Mouse (Mus musculus) thymus, adult 2 months (tissue): ENCODE data around the gene Unc5a. TPM values are rescaled to one million over a fixed set of nuclear protein-coding genes. Genes with fewer than 3 reads are reported as not detected.

Source experiments
- DNase-seq: peaks from one replicate; pipeline ENCODE4 v3.0.0; 2021
- H3K27ac ChIP-seq: fragments of 200-500 bp; 2 replicates; pipeline ENCODE4 v1.5.1; 2012; ENCODE audit warnings: low read length, control low read depth; ENCODE audit not compliant: control insufficient read depth, insufficient read depth
- H3K27me3 ChIP-seq: fragments of 200-500 bp; 2 replicates; pipeline ENCODE4 v1.6.1; 2012; ENCODE audit warnings: mild to moderate bottlenecking, low read length, moderate library complexity, mixed read lengths; ENCODE audit not compliant: control insufficient read depth, insufficient read depth
- H3K36me3 ChIP-seq: fragments of 200-500 bp; 2 replicates; pipeline ENCODE4 v1.6.1; 2012; ENCODE audit warnings: mild to moderate bottlenecking, low read length, moderate library complexity; ENCODE audit not compliant: control insufficient read depth, insufficient read depth
- H3K4me1 ChIP-seq: fragments of 200-500 bp; replicated peaks from 2 replicates; pipeline ENCODE4 v1.6.1; 2012; ENCODE audit warnings: low read length; ENCODE audit not compliant: control insufficient read depth, insufficient read depth
- H3K4me3 ChIP-seq: fragments of 200-500 bp; 2 replicates; pipeline ENCODE4 v1.5.1; 2012; ENCODE audit warnings: mild to moderate bottlenecking, low read length, control low read depth, moderate library complexity; ENCODE audit not compliant: control insufficient read depth, insufficient read depth
- CTCF ChIP-seq: fragments of 200-500 bp; IDR thresholded peaks from 2 replicates; pipeline ENCODE4 v1.5.1; 2012; ENCODE audit warnings: mild to moderate bottlenecking, control low read depth, low read length, moderate library complexity, borderline replicate concordance; ENCODE audit not compliant: control insufficient read depth, poor library complexity, insufficient read depth; ENCODE audit errors: extremely low read depth
- POLR2A ChIP-seq: fragments of 200-500 bp; IDR thresholded peaks from 2 replicates; pipeline ENCODE4 v1.6.1; 2012; ENCODE audit warnings: mild to moderate bottlenecking, low read length, control low read depth, moderate library complexity; ENCODE audit not compliant: control insufficient read depth, poor library complexity, insufficient read depth; ENCODE audit errors: extremely low read depth
- WGBS: fragments of 180-500 bp; shearing (Covaris S2); methylation state at CpG from one replicate; pipeline ENCODE4 v1.1.7; 2018; 5-methylcytosine and 5-hydroxymethylcytosine counted together
- polyA plus RNA-seq: library from polyadenylated mRNA; depleted of rRNA; stranded (reverse); fragments of >200 nt; gene quantifications from 2 replicates; pipeline ENCODE4 v1.2.3, GENCODE M21; 2012

Gene Unc5a
- polyA plus RNA-seq, 1 experiment, result 3.1 TPM

- H3K27me3 ChIP-seq, result no peaks in the 10 kb centered on the region
- WGBS, result 83% methylated on average over 3 of the region's 3 CpGs
- no peaks in the 10 kb centered on the region for H3K36me3 ChIP-seq
- no peak overlapping the region for H3K27ac ChIP-seq
- H3K4me3 ChIP-seq, result no peak overlapping the region
- H3K4me1 ChIP-seq, result 0 out of 2 replicates have a peak, but pooled peaks cover 2% of the 10 kb centered on the region
- DNase-seq, result no peak
- TF ChIP-seq POLR2A (no peak), CTCF (no peak)
Observed at GRCm38 (mm10) chr13:54975546-54975945, 26.3 kb downstream of the Unc5a start.

GRCm38 (mm10) chr13:54978804-54979203 is 29.6 kb downstream of the Unc5a start:
- DNase-seq, result no peak
- no peaks in the 10 kb centered on the region for H3K36me3 ChIP-seq
- no peak overlapping the region for H3K27ac ChIP-seq
- H3K4me3 ChIP-seq, result no peak overlapping the region
- no peaks in the 10 kb centered on the region for H3K27me3 ChIP-seq
- no peak for TF ChIP-seq CTCF
- TF ChIP-seq POLR2A, result no peak
- 82% methylated on average over 8 of the region's 8 CpGs for WGBS
- no peaks in the 10 kb centered on the region for H3K4me1 ChIP-seq

DNA sequence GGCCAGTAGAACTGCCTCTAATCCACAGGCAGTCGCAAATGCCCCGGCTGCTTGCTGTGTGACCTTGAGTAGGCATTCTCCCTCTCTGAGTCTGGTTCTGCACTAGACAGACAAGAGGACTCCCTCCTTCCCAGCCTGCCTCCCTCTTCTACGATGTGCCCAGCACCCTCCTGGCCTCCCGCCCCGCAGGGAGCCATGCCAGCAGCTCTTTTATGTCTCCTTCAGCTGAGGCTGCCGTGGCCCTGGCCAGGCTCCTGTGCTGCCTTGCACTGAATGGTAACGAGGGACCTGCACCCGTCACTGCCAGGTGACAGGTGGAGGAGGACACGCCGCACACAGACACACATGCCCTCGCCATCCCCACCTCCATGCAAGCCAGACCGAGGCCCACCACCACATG is 31.7 kb downstream of the Unc5a start:
- Histone ChIP-seq H3K27ac (no peak overlapping the region), H3K36me3 (no peaks in the 10 kb centered on the region), H3K4me1 (peaks cover 3% of the 10 kb centered on the region; the same call in 1 of the 2 replicates), H3K27me3 (no peaks in the 10 kb centered on the region), H3K4me3 (no peak overlapping the region)
- WGBS, result 92% methylated on average over 12 of the region's 12 CpGs
- DNase-seq, result no peak
- TF ChIP-seq POLR2A (no peak), CTCF (no peak)

GRCm38 (mm10) chr13:54983001-54983400 is 33.8 kb downstream of the Unc5a start:
- Histone ChIP-seq H3K36me3 (no peaks in the 10 kb centered on the region), H3K27ac (no peak overlapping the region), H3K4me3 (no peak overlapping the region), H3K27me3 (no peaks in the 10 kb centered on the region), H3K4me1 (peaks cover 8% of the 10 kb centered on the region)
- TF ChIP-seq POLR2A, result no peak
- TF ChIP-seq CTCF, result no peak
- DNase-seq, result no peak
- 23% methylated on average over 8 of the region's 8 CpGs for WGBS

DNA sequence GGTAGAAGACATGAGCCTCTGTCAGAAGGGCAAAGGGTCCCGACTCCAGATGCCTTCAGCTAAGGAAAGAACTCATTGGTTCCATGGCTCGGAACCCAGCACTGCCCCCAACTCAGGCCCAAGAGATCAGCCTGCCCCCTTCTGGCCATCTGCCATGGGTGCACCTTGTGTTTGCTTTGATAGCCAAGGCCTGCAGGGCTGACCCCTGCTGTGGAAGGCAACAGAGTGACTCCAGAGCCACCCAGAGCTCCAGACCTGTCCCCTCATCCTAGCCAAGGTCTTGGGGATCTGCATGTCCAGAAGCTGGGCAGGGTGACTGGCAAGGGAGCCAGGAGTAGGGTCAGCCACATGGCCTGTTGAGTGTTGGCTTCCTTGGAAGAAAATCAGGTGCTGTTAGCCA is 34.4 kb downstream of the Unc5a start:
- no peak for DNase-seq
- Histone ChIP-seq H3K27ac (no peak overlapping the region), H3K27me3 (no peaks in the 10 kb centered on the region), H3K4me3 (no peak overlapping the region), H3K4me1 (peaks cover 13% of the 10 kb centered on the region), H3K36me3 (no peaks in the 10 kb centered on the region)
- 72% methylated on average over 2 of the region's 2 CpGs for WGBS
- TF ChIP-seq POLR2A (no peak), CTCF (no peak)

- Histone ChIP-seq H3K27ac (no peak overlapping the region), H3K27me3 (no peaks in the 10 kb centered on the region), H3K36me3 (no peaks in the 10 kb centered on the region), H3K4me3 (no peak overlapping the region), H3K4me1 (peaks cover 15% of the 10 kb centered on the region)
- 92% methylated on average over 9 of the region's 9 CpGs for WGBS
- TF ChIP-seq POLR2A (no peak), CTCF (no peak)
- DNase-seq, result no peak
Observed at GRCm38 (mm10) chr13:54987405-54987804, 38.2 kb downstream of the Unc5a start.

GRCm38 (mm10) chr13:54988181-54988760 is 39.1 kb downstream of the Unc5a start:
- Histone ChIP-seq H3K4me1 (peaks cover 15% of the 10 kb centered on the region), H3K27ac (no peak overlapping the region; the same call in 1 of the 2 replicates), H3K27me3 (no peaks in the 10 kb centered on the region), H3K36me3 (no peaks in the 10 kb centered on the region), H3K4me3 (no peak overlapping the region)
- no peak for DNase-seq
- WGBS, result 24% methylated on average over 7 of the region's 7 CpGs
- TF ChIP-seq POLR2A (no peak), CTCF (no peak)
